Mouse (Mus musculus) retina, postnatal 7 days (tissue): ENCODE data around the gene Pfkl.
A peak's percentile ranks its signal among the peaks of the same experiment; 100 is the strongest.
"Not testable (repeated sequence)": the region's sequence is repeated elsewhere in the genome, so short reads cannot be mapped to it uniquely, and the experiment has no call there.

Experiments
- DNase-seq: peaks from one replicate; pipeline ENCODE4 v3.0.0-alpha.2; 2012; ENCODE audit warnings: low read depth, low spot score

Gene Pfkl

DNA sequence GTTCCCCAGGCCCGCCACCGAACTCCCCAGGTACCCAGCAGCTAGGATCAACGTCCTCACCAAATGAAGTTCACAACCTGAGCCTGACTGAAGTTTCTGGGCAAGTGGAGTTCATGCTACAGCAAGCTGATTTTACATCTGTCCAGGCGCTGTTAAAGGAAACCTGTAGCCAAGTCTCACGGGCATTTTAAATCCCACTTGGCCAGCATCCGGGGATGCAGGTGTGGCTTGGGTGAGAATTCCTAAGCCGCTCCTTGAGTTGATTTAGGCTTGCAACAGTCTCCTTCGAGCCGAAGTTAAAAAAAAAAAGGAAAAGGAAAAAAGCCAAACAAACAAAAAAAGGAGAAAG, at the start of gene Pfkl:
Pfkl (minus strand) TSS at position 139 of the 349 bp plus-strand sequence.
- DNase-seq, result no peak

DNA sequence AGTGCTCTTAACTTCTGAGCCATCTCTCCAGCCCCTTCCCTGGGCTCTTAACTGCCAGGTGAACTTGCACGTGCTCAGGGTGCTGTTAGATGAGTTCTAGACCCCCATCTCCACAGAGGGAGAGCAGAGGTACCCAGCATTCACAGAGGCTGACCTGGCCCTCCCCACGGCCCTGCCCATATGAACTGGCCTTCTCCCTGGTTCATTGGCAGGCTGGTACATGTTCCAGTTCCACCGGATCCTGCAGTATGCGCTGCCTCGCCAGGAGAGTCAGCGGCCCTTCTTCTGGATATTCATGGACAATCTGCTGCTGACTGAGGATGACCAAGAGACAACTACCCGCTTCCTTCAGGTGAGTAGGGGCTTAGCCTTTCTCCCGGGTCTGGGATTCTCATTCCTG, 47.2 kb upstream of the Pfkl start:
- no peak for DNase-seq

DNA sequence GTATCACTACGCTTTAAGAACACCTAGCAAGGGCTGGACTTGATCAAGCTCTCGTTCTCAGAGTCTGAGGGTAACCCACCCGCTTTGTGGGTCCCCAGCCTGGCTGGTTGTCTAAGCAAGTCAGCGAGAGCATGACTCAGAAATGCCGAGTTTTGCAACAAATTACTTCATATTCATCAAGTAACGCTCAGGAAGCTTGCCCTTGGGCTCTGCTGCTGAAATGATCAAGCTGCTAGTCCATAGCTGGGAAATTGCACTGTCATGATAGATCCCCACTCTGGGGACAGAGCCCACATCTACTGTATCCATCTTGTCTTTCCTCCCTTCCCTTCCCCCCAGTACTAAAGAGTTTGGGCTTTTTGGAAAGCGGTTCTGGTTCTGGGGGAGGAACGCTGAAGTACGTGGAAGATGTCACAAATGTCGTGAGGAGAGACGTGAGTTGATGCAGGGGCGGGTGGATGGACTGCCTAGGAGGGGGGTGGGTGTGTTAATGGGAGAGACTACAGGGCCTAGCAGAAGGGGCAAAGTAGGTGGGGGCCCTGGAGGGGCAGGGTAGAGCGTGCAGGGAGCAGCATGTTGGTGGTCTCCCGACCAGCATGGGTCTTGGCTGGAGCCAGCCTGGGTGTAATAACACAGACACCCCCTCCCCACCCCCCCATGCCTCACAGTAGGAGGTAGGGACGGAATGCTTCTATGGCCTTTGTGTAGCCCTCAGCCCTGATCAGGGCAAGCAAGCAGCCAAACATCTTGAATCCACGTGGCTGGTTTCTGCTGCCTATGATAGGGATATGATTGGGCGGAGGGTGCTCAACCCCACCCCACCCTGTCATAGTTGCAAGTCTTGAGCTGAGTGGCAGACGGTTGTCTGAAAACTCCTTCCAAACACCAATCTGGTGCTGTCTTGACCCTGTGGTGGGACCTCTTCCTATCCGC, 45.0 kb upstream of the Pfkl start:
- no peak for DNase-seq

DNA sequence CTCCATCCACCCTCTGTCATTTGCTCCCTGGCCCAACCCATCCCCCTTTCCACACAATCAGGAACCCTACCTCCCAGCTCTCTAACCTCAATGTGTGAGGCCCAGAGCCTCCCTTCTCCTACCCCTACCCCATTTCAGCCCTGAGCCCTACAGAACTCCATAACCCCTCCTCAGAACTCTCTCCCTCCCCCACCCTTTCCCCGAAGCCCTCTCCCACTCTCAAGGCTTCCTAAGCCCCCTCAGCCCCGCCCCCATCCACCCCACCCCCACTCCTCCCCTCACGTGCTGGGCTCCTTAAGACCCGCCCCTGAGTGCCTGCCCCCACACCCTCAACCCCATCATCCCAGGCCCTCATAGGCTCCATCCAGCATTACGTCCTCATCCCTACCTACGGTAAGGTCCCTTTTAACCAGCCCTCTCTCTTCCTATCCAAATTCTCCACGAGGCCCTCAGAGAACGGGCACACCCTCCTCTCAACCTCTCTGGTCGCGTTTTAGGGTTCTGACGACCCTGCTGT, 39.7 kb upstream of the Pfkl start:
- no peak for DNase-seq

DNA sequence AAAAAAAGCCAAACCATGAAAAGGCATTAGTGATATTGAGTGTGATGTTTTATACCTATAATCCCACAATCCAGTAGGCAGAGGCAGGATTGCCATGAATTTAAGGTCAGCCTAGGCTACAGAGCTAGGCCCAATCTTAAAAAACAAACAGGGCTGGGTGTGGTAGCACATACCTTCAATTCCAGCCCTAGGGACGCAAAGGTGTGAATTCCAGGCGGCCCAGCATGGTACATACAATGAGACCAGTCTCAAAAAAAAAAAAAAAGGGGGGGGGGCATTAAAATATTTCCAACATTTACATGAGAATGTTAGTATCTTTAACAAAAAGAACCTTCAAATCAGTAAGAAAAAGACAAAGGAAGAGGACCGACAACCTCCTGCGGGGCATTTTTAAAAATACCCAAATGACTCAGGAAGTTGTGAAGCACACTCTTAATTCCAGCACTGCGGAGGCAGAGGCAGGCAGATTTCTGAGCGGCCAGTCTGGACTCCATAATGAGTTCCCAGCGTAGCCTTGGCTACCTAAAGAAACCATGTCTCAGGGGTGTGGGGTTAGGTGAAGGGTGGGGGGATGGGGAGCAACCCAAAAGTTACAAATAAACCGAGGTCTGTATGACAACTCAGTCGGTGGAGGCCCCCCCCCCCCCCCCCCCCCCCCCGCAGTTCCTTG, 38.3 kb upstream of the Pfkl start:
- no peak for DNase-seq

DNA sequence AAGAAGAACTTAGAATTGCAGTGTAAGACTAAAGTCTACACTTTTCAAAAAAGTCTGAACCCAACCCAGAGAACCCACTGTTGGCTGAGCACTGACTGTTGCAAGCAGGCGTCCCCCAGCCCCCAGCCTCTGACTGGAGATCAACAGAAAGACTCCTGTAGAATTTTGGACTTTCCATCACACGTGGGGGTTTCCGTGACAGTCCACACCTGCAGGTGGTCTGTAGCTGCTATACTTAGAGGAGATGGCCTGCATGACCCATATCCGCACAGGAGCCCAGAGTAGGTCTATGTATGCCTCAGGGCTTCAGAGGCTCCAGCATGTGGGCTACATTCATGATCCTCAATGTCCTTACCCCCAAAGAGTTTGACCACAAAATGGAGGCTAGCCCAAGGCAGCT, 36.5 kb upstream of the Pfkl start:
- DNase-seq, result no peak

DNA sequence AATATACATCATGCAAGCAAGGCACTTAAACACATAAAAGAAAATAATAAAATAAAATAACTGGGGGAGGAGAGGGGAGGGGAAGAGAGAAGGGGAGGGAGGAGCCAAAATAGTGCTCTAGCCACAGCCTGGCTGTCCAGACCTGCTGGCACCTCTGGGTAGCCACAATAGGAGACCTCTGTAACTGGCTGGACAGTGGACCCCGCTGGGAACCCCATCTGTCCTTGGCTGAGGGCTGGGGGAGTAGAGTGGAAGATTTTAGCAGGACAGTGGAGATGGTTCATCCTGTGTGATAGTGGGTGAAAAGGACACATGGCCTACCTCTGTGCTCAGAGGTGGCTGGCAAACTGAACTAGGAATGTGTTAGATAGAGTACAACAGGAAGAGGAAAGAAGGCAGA, 34.6 kb upstream of the Pfkl start:
- DNase-seq, result no peak

DNA sequence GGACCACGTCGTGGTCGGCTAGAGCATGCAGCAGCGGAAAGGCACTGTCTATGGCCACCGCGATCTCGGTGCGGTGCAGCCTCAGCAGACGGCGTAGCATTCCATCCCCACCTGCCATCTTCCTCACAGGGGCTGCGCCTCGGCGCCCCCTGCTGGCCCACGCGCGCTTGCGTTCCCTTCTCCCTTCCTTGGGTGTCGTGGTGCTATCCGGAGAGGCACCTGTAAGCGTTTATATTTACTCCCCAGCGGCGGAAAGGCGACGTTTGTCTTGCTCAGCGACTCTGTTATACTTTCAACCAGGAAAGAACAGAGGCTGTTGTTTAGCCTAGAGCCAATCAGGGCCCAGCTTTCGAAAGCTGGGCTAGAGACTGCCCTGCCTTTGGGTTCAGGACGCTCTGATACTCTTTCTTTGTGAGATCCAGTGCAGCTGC, 33.5 kb upstream of the Pfkl start, which contains the start of gene Aire:
Aire (minus strand) TSS at position 205 of the 431 bp plus-strand sequence.
- DNase-seq, result peak; percentile 51

DNA sequence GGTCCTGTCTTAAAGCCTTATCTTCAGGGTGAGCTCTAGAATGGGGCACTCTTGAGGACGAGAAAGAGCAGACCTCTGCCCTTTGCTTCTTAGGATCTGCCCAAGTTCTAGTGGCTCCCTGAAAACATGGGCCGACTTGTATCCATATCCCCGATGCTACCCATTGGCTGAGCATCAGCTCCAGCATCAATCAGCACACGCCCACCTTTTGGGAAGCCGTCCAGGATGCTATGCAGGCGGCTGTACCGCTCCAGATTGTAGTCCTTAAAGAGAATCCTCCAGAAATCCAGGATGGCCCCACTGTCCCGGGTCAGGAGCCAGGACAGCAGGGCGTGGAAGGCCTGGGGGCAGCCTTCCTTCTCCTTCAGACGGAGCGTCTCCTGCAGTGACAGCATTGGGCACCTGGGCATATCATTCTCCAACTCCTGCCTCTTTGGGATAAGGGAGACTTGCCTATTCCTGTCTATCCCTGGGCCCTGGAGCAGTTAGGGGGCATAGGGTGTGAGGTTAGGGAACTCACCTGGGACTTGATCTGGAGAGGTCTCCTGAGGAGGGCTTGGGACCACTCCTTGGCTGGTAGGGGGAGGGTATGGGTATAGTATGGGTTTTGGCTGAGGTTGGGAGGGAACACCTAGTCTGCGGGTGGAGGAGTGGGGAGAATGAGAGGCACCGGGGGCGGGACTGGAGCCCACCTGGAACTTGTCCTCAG, 33.0 kb upstream of the Pfkl start:
- no peak for DNase-seq

DNA sequence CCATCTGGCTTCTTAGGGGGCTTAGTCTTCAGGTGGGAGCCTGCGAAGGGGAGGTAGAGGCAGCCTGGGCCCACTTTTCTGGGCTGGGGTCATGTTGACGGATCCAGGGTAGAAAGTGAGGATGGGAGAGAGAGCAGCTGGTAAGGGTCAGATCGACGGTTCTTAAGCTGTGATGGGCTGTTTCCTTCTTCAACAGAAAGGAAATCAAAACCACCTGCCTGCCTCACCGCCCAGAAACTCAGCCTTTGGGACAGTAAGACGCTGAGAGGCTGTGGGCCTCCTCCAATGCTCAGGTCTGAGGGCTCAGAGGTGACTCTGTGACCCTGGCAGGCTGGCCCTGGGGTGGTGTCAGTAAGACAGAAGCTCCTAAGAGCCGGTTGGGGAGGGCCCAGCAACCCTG, 32.2 kb upstream of the Pfkl start:
- no peak for DNase-seq

DNA sequence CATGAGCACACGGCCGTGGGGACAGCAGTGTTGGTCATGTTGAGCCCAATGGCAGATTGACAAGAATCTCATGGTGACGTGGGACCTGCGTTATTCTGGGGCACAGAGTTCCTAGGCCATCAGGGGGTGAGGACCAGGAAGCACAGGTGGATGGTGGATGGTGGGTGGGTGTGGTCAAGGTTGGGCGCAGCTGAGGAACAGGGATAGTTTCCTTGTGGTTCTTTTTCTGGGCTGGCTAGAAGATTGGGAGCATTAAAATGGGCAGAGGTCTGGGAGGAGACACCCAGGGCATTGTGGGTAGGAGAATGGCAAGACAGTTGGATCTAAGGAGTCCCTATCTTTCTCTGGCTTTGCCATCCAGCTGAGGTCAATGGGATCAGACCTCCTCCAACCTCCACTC, 31.8 kb upstream of the Pfkl start, which contains the start of gene Dnmt3l:
Dnmt3l (plus strand) TSS at position 301 of the 400 bp plus-strand sequence.
- no peak for DNase-seq

DNA sequence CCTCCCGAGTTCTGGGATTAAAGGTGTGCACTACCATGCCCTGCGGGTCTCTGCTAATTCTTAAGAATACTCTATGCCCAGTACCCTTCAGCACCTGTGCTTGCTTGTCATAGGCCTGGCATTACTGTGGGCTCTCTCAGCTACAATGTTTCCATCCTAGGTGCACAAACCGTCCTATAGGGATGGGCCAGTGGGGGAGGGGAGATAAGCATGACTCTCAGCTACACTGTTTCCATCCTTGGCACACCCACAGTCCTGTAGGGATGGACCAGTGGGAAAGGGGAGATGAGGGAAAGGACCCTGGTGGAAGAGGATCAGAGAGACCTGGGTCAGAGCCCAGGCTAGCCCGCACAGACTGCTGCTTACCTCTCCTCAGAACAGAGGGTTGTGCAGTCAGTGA, 27.3 kb upstream of the Pfkl start:
- no peak for DNase-seq

DNA sequence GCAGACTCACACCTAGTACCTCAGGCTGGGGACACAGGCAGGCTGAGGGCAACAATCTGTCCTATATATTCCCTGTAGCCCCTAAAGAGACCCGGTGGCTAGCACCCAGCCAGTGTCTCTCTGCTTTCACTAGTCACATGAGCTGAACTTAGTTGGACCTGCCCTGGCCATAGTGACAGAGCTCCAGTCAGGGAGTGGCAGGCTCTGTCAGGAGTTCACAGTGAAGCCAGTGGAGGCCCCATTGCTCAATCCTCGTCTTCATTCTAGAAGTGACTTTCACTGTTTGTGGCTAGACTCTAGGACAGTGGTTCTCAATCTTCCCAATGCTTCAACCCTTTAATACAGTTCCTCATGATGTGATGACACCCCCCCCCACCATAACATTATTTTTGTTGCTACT, 22.1 kb upstream of the Pfkl start:
- DNase-seq, result no peak

DNA sequence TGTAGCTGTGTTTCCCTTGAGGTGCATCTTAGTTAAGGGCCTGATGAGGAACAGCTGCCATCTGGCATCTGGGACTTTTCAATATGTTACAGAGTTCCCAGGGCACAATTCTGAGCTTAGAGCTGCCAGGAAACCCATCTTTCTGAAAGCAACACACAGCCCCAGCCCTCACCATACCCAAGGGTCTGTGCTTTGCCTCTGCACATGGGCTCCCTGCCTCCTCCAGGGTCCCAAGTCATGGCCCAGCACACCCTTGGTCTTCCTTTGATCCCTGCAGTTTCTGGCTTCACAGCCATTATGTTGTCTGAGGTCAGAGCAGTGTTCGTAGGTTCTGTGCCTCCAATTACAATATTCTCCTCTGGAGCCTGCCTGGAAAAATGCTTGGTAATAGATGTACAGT, 19.2 kb upstream of the Pfkl start:
- no peak for DNase-seq

DNA sequence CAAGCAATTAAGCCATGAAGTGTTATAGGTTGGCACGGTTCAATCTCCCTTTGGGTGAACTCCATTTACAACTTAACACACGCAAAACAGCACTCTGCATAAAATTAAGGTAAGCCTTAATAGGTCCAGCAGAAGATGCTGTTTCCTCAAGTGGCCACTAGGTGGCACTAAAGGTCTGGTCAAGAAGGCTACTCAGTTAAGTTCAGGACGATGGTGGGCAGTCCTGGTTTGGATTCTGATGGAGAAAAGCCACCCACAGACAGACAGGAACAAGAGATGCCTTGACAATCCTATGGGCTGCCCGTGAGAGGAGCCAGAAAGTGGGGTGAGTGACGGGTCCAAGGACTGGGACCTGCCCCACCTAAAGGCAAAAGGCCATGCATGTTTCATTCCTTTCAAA, 18.2 kb upstream of the Pfkl start:
- DNase-seq, result peak; percentile 67

DNA sequence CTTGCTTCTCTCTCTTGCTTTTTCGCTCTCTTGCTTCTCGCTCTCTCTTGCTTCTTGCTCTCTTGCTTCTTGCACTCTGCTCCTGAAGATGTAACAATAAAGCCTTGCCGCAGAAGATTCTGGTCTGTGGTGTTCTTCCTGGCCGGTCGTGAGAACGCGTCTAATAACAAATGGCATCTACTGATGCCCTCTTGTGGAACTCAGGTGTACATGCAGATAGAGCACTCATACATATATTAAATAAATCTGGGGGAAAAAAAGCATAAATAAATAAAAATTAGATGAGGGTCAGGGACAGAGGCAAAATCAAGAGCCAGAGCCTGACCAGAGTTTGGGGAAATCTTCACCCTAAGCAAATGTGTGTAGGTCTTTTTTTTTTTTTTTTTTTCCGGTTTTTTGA, 15.6 kb upstream of the Pfkl start:
- not testable (repeated sequence) for DNase-seq

DNA sequence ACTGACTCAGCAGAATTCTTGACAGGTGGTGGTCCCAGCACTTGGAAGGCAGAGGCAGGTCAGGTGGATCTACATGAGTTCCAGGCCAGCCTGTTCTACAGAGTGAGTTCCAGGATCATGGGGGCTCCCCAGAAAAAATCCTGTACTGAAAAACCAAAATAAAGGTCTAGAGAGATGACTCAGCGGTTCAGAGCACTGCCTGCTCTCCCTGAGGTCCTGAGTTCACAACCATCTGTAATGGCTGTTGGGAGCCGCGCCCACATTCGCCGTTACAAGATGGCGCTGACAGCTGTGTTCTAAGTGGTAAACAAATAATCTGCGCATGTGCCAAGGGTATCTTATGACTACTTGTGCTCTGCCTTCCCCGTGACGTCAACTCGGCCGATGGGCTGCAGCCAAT, 10.1 kb upstream of the Pfkl start:
- DNase-seq, result not testable (repeated sequence)

DNA sequence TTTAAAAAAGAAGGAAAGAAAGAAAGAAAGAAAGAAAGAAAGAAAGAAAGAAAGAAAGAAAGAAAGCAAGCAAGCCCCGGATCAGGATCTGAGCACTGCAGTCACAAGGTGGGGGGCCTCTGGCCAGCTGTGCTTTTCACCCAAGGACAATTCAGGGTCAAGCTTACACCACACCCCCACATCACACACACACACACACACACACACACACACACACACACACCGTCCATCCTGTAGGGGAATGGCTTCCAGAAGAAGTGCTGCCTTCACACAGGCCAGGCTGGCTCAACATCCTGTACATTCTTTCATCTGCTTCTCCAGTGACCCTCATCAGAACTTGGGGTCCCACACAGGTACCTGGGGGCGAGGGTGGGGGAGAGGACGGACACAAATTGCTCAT, 9.4 kb upstream of the Pfkl start:
- no peak for DNase-seq

DNA sequence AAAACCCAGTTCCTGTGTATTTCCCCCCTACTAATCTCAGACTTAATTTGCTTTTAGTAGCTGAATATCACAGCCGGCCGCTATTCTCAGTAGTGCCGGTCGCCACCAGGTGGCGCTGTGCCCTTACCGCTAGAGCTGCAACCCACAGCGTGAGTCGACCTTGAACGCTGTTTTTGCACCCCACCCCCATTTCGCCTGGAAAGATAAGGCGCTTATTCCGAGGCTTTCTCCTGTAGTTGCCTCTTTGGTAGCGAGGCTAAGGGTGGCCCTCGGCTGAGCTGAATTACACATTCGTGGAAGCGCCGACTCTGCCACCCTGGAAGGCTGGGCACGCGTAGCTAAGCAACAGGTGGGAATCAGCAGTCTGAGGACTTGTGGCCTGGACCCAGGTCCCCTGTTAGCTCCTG, 8.9 kb upstream of the Pfkl start:
- peak; percentile 91 for DNase-seq

DNA sequence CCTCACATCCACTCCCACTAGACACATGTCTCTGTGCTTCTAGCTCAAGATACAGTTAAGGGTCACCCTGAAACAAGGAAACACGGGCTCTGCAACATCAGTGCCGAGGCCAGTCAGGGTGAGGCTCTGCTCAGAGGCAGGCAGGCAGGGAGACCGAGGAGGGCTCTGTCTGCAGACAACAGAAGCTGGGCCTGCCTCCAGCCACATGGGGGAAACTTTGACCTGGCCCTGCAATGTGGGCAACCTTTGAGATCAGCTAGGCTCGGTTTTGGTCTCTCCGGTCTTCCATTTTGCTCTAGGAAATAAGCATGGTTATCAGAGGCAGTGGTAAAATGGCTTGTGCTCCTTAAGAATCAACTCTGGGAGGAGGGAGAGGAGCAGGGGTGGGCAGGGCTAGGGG, 6.5 kb upstream of the Pfkl start:
- DNase-seq, result no peak

DNA sequence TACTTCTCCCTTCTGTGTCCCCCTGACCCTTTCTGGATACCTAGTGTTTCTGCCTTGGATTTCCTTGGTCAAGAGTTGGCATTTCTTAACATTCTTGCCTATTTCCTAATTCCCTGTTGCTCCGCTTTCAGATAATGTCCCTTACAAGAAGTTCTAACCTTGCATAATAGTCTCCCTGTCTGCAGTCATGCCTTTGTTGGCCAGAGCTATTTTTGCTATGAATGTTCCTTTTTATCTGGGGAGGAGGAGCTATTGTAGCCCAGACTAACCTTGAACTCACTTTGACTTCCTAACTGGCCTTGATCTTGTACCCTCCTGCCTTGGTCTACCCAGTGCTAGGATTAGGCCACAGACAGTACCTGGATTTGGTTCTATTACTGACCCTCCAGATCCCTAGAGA, 5.6 kb upstream of the Pfkl start:
- no peak for DNase-seq
